Mouse (Mus musculus): ENCODE measurements around the gene Ube2v1. TPM values are rescaled to one million over a fixed set of nuclear protein-coding genes. Genes with fewer than 3 reads are reported as not detected.
A peak's percentile ranks its signal among the peaks of the same experiment; 100 is the strongest.

Ube2v1 gene
- polyA plus RNA-seq, 1 experiment = 227 TPM

DNA sequence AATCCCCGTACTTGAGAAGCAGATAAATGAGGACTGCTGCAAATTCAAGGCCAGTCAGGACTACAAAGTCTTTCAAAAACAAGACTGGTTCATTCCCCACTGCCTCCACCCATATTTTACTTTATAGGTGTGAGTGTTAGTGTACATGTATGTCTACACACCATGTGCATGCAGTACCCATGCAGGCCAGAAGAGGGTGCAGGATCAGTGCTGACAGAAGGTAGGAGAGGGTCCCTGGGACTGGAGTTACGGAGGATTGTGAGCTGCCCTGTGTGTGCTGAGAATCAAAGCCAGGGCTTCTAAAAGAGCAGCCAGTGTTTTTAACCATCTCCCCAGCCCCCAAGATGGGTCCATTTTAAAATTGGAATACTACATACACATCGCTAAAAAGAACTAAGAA, 8.4 kb upstream of the Ube2v1 start:
- Histone ChIP-seq H3K4me3 (ENCODE audit: insufficient read depth, low read length) (no peak overlapping the region), H3K4me1 (ENCODE audit: control insufficient read depth, insufficient read depth, low read length) (no peaks in the 10 kb centered on the region), H3K27ac (ENCODE audit: insufficient read depth, low read length) (no peak overlapping the region)
- TF ChIP-seq CTCF (IDR thresholded peaks at IDR 0.05; ENCODE audit: borderline replicate concordance, insufficient read depth, low read length) = peak; percentile 69; the same call in 1 of the 2 replicates
- TF ChIP-seq POLR2A (IDR thresholded peaks at IDR 0.05; ENCODE audit: low read depth, low read length) = no peak

DNA sequence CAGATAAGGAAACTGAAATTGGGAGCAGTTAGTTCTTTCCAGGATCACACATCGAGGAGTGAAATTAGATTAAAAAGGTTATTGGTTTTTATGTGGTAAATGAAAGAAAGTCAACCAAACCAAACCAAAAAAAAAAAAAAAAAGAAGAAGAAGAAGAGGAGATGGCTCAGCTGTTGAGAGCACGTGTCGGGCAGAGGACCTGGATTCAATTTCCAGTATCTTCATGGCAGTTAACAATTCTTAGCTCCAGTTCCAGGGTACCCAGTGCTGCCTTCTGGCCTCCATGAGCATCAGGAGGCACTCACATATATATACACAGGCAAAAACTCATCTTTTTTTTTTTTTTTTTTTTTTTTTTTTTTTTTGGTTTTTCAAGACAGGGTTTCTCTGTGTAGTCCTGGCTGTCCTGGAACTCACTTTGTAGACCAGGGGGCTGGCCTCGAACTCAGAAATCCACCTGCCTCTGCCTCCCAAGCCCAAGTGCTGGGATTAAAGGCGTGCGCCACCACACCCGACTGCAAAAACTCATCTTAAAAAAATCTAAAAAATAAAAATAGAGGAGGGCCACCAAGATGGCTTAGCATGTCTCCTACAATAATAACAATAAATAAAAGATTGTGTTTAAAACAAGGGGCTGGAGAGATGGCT, 3.1 kb upstream of the Ube2v1 start:
- TF ChIP-seq CTCF (IDR thresholded peaks at IDR 0.05; ENCODE audit: borderline replicate concordance, insufficient read depth, low read length) = no peak
- TF ChIP-seq POLR2A (IDR thresholded peaks at IDR 0.05; ENCODE audit: low read depth, low read length) = no peak
- H3K4me1 ChIP-seq (ENCODE audit: control insufficient read depth, insufficient read depth, low read length) = peaks cover 4% of the 10 kb centered on the region; the same call in 1 of the 2 replicates
- peak overlapping the region; percentile 70 for H3K27ac ChIP-seq (ENCODE audit: insufficient read depth, low read length)
- H3K4me3 ChIP-seq (ENCODE audit: insufficient read depth, low read length) = no peak overlapping the region

DNA sequence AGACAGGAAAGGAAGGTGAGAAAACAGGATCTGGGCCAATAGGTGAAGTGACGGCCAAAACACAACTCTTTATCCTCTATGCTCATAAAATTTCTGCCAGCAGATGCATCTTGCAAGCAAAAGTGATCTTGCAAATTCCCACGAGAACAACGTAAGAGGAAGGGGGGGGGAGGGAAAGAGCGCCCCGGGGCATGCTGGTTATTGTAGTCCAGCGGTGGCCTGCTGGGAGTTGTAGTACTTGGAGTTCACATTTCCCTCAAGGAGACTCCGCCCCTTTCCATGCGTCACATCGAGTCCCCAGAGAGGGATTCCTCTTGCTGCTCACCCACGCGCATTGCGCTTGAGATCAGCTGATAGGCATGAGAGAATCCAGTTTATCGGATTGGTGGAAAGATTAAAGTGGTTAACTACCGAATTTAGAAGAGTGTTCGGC, 2.5 kb upstream of the Ube2v1 start:
- Histone ChIP-seq H3K4me3 (ENCODE audit: insufficient read depth, low read length) (0 out of 2 replicates have a peak overlapping the region, but pooled peaks have one; percentile 18), H3K4me1 (ENCODE audit: control insufficient read depth, insufficient read depth, low read length) (peaks cover 11% of the 10 kb centered on the region; the same call in 1 of the 2 replicates), H3K27ac (ENCODE audit: insufficient read depth, low read length) (peak overlapping the region; percentile 70)
- TF ChIP-seq POLR2A (IDR thresholded peaks at IDR 0.05; ENCODE audit: low read depth, low read length) (peak; percentile 55; the same call in 1 of the 2 replicates), CTCF (IDR thresholded peaks at IDR 0.05; ENCODE audit: borderline replicate concordance, insufficient read depth, low read length) (no peak)

DNA sequence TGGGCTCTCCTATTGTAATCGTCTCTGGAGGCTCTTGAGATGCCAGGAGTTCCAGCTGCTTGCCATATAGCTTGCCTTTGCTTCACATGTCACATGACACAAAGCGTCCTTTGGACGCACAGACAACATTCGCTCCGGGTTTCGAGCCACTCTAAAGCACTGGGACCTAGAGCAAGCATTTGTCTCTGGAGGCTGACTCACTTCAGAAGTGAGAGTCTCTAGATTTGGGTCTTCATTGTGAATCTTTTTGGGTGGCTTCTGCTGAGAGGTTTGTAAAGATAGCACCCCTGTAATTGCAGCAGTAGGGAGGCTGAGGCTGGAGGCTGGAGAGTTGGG, 1.6 kb upstream of the Ube2v1 start:
- Histone ChIP-seq H3K4me3 (ENCODE audit: insufficient read depth, low read length) (no peak overlapping the region), H3K27ac (ENCODE audit: insufficient read depth, low read length) (no peak overlapping the region), H3K4me1 (ENCODE audit: control insufficient read depth, insufficient read depth, low read length) (peaks cover 14% of the 10 kb centered on the region; the same call in 1 of the 2 replicates)
- TF ChIP-seq CTCF (IDR thresholded peaks at IDR 0.05; ENCODE audit: borderline replicate concordance, insufficient read depth, low read length) (no peak), POLR2A (IDR thresholded peaks at IDR 0.05; ENCODE audit: low read depth, low read length) (no peak; the same call in 1 of the 2 replicates)

DNA sequence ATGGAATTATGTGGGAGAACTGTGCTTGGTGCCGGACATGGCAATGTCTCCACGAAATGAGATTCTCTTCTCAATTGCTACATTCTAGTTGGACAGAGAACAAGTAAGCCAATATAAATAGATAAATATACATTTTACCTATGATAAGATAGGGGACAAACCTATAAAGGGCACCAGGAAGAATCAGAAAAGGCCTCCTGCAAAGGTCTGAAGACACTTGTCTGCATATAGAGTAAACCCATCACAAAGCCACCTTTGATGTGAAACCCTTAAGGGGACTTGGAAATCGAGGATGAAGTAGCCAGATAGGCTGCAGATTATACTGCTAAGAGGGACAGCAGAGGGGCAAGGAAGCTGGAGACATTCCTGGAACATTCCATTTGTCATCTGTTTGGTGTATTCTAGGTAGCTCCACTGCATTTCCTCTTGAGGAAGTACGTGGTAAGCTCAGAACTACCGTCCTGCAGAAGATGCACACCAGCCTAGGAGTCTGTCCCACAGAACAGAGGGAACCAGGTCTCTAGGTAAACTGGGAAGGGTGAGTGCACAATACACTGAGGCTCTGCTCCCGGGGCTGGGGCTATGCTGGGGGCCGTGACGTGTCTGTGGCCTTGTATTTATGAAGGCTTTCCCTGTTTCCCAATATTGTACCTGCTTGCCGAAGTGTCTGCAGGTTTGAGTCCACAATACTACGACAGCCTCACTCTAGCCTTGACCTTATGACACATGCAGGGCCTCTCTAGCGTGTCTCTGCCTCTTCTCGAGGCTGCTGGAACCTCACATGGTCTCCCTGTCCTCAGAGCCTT, 1.0 kb upstream of the Ube2v1 start:
- peak; percentile 17; the same call in 1 of the 2 replicates for TF ChIP-seq POLR2A (IDR thresholded peaks at IDR 0.05; ENCODE audit: low read depth, low read length)
- TF ChIP-seq CTCF (IDR thresholded peaks at IDR 0.05; ENCODE audit: borderline replicate concordance, insufficient read depth, low read length) = no peak
- Histone ChIP-seq H3K4me3 (ENCODE audit: insufficient read depth, low read length) (peak overlapping the region; percentile 57), H3K4me1 (ENCODE audit: control insufficient read depth, insufficient read depth, low read length) (peaks cover 14% of the 10 kb centered on the region; the same call in 1 of the 2 replicates), H3K27ac (ENCODE audit: insufficient read depth, low read length) (peak overlapping the region; percentile 94)

DNA sequence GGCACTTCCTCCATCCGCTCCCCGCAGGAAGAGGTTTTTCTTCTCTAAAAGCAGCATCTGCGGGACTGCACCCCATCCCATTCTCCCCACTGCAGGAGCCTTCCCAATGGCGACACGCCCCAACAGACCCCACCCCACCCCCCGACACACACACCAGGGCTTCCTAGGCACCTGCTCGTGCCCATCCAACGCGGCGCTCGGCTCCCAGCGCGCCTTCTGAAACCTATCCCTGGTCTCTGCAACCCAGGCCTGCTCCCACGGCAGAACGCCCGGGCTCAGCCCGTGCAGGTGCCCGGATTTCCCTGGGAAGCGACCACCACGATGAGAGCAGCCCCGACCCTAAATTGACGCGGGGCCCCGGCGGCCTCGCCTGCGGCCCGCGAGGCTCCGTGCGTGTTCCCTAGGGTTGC, 709 bp downstream of the Ube2v1 start:
- peaks cover 14% of the 10 kb centered on the region; the same call in 1 of the 2 replicates for H3K4me1 ChIP-seq (ENCODE audit: control insufficient read depth, insufficient read depth, low read length)
- peak overlapping the region; percentile 53 for H3K27ac ChIP-seq (ENCODE audit: insufficient read depth, low read length)
- H3K4me3 ChIP-seq (ENCODE audit: insufficient read depth, low read length) = peak overlapping the region; percentile 95
- TF ChIP-seq CTCF (IDR thresholded peaks at IDR 0.05; ENCODE audit: borderline replicate concordance, insufficient read depth, low read length) (no peak), POLR2A (IDR thresholded peaks at IDR 0.05; ENCODE audit: low read depth, low read length) (0 out of 2 replicates have a peak, but pooled peaks have one; percentile 20)

DNA sequence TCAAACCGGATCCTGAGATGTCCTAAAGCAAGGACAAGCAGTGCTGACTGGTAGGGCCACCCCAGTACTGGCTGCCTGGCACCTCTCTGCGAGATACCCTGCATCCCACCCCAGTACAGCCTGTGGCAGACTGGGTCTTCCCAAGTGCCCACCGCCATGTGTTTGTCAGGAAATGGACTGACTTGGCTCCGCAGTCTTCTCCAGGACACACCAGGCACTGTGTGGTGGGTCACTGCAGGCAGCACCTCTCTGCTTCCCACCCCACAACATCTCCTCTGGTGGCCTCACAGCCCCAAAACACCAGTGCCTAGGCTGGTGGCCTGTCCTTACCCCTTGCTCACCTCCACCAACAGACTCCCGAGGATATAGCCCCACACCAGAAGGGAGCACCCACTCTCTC, 1.5 kb downstream of the Ube2v1 start:
- no peak overlapping the region for H3K27ac ChIP-seq (ENCODE audit: insufficient read depth, low read length)
- H3K4me3 ChIP-seq (ENCODE audit: insufficient read depth, low read length) = peak overlapping the region; percentile 95
- no peak for TF ChIP-seq POLR2A (IDR thresholded peaks at IDR 0.05; ENCODE audit: low read depth, low read length)
- no peak for TF ChIP-seq CTCF (IDR thresholded peaks at IDR 0.05; ENCODE audit: borderline replicate concordance, insufficient read depth, low read length)
- peaks cover 14% of the 10 kb centered on the region; the same call in 1 of the 2 replicates for H3K4me1 ChIP-seq (ENCODE audit: control insufficient read depth, insufficient read depth, low read length)

DNA sequence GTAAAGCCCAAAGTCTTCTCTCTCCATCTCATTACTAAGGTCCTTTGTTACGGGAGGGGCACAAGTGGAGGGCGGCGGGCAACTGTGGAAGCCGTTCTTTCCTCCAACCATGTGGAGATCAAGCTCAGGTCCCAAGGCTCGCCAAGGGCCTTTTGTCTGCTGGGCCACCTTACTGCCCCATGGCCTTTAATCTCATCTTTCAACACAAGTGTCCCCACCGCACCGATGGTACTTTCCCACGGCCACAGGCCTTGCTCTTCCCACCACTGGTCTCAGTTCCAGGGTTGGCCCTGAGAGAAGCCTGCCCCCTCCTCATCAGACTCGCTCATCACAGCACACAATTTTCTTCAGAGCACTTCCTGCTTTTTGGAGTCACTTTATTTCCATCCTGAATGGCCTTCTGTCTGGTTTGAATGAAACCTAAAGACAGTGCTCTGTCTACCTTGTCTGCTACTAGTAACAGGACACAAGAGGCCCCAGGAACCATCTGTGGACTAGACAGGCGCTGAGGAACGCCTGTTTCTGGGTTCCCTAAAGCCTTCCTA, 2.2 kb downstream of the Ube2v1 start:
- Histone ChIP-seq H3K27ac (ENCODE audit: insufficient read depth, low read length) (no peak overlapping the region), H3K4me1 (ENCODE audit: control insufficient read depth, insufficient read depth, low read length) (peaks cover 14% of the 10 kb centered on the region; the same call in 1 of the 2 replicates), H3K4me3 (ENCODE audit: insufficient read depth, low read length) (no peak overlapping the region)
- TF ChIP-seq CTCF (IDR thresholded peaks at IDR 0.05; ENCODE audit: borderline replicate concordance, insufficient read depth, low read length) = no peak
- no peak for TF ChIP-seq POLR2A (IDR thresholded peaks at IDR 0.05; ENCODE audit: low read depth, low read length)

DNA sequence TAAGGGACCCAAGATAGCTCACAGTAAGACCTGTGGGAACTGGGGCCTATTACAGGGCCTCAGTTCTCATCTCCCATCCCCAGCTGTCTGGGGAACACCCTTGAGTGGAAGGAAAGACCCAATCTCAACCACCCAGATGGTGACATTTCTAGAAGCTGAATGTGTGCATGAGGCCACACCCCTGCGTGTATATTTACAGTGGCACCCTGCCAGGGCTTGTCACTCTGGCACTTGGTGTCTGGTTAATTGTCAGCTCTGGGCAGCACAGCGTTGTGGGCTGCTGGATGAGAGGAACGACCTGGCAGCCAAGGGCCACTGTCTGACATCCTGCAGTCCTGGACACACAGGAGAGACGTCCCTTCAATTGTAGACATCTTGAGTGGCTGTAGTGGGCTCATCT, 3.0 kb downstream of the Ube2v1 start:
- TF ChIP-seq CTCF (IDR thresholded peaks at IDR 0.05; ENCODE audit: borderline replicate concordance, insufficient read depth, low read length) (no peak), POLR2A (IDR thresholded peaks at IDR 0.05; ENCODE audit: low read depth, low read length) (no peak)
- H3K27ac ChIP-seq (ENCODE audit: insufficient read depth, low read length) = no peak overlapping the region
- no peak overlapping the region for H3K4me3 ChIP-seq (ENCODE audit: insufficient read depth, low read length)
- peaks cover 14% of the 10 kb centered on the region; the same call in 1 of the 2 replicates for H3K4me1 ChIP-seq (ENCODE audit: control insufficient read depth, insufficient read depth, low read length)

All from embryonic fibroblast, embryonic 13.5 days (primary cell).